Mouse (Mus musculus): ENCODE results near the gene Cpped1.

DNA sequence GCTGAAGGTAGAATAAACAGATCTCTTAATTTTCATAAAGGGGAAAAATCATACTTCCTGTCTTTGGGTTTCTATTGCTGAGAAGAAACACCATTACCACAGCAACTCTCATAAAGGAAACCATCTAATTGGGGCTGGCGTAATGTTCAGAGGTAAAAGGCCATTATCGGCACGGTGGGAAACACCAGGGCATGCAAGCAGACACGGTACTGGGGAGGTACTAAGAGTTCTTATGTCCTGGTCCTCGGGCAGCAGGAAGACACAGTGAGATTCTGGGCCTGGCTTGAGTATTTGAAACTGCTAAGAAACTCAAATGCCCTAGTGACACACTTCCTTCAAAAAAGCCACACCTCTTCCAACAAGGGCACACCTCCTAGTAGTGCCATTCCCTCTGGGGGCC is 12.8 kb downstream of the Cpped1 start:
- TF ChIP-seq POLR2A (IDR thresholded peaks at IDR 0.05; ENCODE audit: low read depth, low read length) (no peak), CTCF (IDR thresholded peaks at IDR 0.05; ENCODE audit: extremely low read depth, insufficient read length, insufficient replicate concordance, low read depth, low read length) (no peak)

Measured in small intestine, adult 2 months (tissue).